Mouse (Mus musculus) embryonic fibroblast, embryonic 13.5 days (primary cell): ENCODE data around the gene Gm5426.

Source experiments
- CTCF ChIP-seq: IDR thresholded peaks from 2 replicates; pipeline ENCODE4 v1.5.1; 2011; ENCODE audit warnings: mild to moderate bottlenecking, control low read depth, low read length, moderate library complexity, borderline replicate concordance; ENCODE audit not compliant: insufficient read depth
- POLR2A ChIP-seq: IDR thresholded peaks from 2 replicates; pipeline ENCODE4 v1.6.1; 2011; ENCODE audit warnings: low read depth, mild to moderate bottlenecking, control low read depth, low read length, moderate library complexity

DNA sequence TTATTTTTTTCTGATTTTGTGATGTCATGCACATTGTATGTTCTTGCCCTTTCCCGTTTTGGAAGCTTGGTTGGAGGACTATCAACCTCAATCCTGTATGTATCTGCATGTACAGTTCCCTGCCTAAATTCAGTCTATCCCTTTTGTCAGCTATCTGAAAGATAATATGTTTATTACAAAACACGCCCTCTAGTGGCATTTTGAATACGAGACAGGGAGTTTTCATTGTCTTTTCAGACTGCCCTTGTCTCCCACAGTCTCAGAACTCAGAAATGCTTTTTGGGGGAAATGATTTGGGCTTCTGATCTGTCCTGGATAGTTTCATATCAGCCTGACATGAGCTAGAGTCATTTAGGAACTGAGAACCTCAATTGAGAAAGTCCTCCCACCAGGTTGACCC is 32.2 kb upstream of the Gm5426 start:
- TF ChIP-seq POLR2A (no peak), CTCF (no peak)
